Mouse (Mus musculus) CD4-positive naive resting alpha-beta T cell, adult 76 days (primary cell): ENCODE measurements around the gene Atp6v0e2. TPM values are rescaled to one million over a fixed set of nuclear protein-coding genes. Genes with fewer than 3 reads are reported as not detected.

Experiments
- total RNA-seq: library from RNA; stranded (reverse); gene quantifications from one replicate; pipeline ENCODE4 v1.2.4, GENCODE M21; 2023

Gene Atp6v0e2
- total RNA-seq = 0.82 TPM

DNA sequence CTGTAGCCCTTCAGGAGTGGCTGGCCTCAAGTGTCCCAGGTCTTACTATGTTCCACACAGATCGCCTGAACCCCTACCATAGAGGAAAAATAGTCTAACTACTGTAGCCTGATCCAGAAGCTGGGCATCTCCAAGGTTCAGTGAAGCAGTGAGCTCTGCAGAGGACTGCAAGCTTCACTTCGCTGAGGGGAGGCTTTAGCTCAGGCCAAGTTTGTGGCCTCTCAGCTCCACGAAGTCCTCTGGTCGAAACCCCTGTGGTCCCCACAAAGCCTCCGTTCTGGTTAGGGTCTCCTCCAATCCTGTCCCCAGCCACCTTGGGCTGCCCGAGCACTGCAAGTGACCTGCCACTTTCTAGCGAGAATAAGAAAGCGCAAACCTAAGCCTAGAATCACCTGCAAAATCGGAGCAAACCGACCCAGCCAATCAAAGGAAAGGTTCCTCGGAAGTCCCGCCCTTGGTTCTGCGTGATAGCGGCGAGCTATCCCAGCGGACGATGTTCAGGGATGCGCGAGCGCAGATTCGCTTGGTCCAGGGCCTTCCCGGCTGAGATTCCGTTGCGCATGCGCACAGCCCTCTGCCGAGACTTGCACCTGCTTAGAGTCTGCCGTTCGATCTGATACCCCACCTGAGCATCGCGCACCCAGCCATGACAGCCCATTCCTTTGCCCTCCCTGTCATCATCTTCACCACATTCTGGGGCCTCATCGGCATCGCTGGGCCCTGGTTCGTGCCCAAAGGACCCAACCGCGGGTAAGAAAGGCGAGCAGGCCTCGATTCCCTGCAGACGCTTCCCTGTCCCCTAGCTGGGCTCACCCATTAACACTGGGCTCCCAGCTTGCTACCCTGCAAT, at the start of gene Atp6v0e2:
TSS of gene Atp6v0e2 (plus strand) at position 511 of the 850 bp plus-strand sequence.

GRCm38 (mm10) chr6:48554280-48555103, 17.1 kb downstream of the Atp6v0e2 start, which contains the start of gene Lrrc61:
Lrrc61 (plus strand) TSS chr6:48554796.

DNA sequence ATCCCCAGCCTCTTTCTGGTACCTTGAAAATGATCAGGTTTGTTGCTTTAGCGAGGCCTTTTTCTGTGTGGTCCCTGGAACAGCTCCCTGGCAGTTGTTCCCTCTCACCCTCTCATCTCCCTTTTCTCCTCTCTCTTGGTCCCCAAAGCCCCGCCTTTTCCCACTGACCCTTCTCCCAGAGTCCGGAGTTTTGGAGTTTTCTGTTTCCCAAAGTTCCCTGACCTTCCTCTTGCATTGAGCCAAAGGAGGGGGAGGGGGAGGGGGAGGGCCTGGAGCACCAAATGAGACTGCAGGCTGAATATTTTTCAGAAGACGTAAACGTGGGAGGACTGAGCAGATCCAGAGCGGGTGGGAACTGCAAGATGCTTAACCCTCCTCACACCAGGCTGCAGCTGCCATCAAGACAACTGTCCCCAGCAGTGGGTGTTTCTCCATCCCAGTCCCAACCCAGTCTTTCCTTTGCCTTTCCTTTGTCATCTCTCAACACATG, 35.2 kb downstream of the Atp6v0e2 start, which contains the start of gene Rarres2:
TSS of gene Rarres2 (minus strand) at position 218 of the 490 bp plus-strand sequence.

DNA sequence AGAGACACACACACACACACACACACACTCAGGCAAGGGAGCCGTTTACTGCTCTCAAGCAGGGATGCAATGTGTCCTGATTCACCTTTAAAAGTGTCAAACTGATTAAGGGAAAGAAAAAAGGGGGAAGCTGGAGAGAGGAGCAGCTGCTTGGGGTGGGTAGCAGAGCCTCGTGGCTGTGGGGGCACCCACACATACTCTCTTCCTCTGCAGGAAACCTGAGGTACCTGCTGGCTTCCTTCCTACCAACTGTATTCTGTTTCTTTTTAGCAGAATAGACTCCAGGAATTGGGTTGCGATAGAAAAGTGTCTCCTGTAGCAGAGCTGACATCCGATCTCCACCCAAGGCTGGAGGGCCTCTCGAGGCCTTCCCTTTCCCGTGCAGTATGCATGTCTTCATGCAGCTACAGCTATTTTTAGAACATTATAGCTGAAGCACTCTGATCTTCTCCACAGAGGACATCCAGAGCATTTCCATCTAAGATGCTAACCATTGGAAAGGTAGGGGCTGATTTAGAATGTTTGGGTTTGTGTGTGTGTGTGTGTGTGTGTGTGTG, 51.9 kb downstream of the Atp6v0e2 start, which contains the start of gene Gm45021:
TSS of gene Gm45021 (plus strand) at position 417 of the 557 bp plus-strand sequence.

Other genes with a start within 250 kb of the Atp6v0e2 start
- gene Krba1, start 142.0 kb upstream of the Atp6v0e2 start, total RNA-seq = 42.2 TPM
- gene Zfp467, start 91.8 kb upstream of the Atp6v0e2 start, total RNA-seq = 9.8 TPM
- gene Sspo, start 89.4 kb upstream of the Atp6v0e2 start, total RNA-seq = 0.56 TPM
- gene Lrrc61, start 17.2 kb downstream of the Atp6v0e2 start, total RNA-seq = 28.3 TPM
- 1.6 TPM for gene Rarres2, start 35.2 kb downstream of the Atp6v0e2 start, total RNA-seq
- not detected for gene Gm45021, start 52.0 kb downstream of the Atp6v0e2 start, total RNA-seq
- 1.8 TPM for gene Repin1, start 56.3 kb downstream of the Atp6v0e2 start, total RNA-seq
- not detected for gene Gm44965, start 56.3 kb downstream of the Atp6v0e2 start, total RNA-seq
- gene Zfp775, start 64.4 kb downstream of the Atp6v0e2 start, total RNA-seq = 4.5 TPM
- 0.67 TPM for gene AI854703, start 89.1 kb downstream of the Atp6v0e2 start, total RNA-seq
- gene Gimap8, start 109.6 kb downstream of the Atp6v0e2 start, total RNA-seq = 164 TPM
- 220 TPM for gene Gimap9, start 138.5 kb downstream of the Atp6v0e2 start, total RNA-seq
- gene Gimap4, start 146.9 kb downstream of the Atp6v0e2 start, total RNA-seq = 451 TPM
- 2,802 TPM for gene Gimap6, start 170.6 kb downstream of the Atp6v0e2 start, total RNA-seq
- gene Gm28053, start 181.0 kb downstream of the Atp6v0e2 start, total RNA-seq = 19.9 TPM
- gene Gimap7, start 181.0 kb downstream of the Atp6v0e2 start, total RNA-seq = 38.9 TPM
- 149 TPM for gene Gimap1, start 201.4 kb downstream of the Atp6v0e2 start, total RNA-seq
- gene Gimap5, start 208.6 kb downstream of the Atp6v0e2 start, total RNA-seq = 149 TPM
- gene Gimap3, start 233.2 kb downstream of the Atp6v0e2 start, total RNA-seq = 598 TPM